Mouse (Mus musculus) forebrain, embryonic 14.5 days (tissue): ENCODE data around the gene Epha1. TPM values are rescaled to one million over a fixed set of nuclear protein-coding genes. Genes with fewer than 3 reads are reported as not detected.

ENCODE experiments used
- ATAC-seq: fragments of 200-750 bp; cut with Nextera tagmentation; 2 replicates; pipeline ENCODE4 v1.8.0; 2017; ENCODE audit warnings: mild to moderate bottlenecking, moderate library complexity
- DNase-seq: peaks from one replicate; pipeline ENCODE4 v3.0.0-alpha.2; 2015; ENCODE audit warnings: low spot score
- H3K27ac ChIP-seq: fragments of 300-500 bp; sonication (generic); 2 replicates; pipeline ENCODE4 v1.5.1; 2014; ENCODE audit warnings: low read depth, mild to moderate bottlenecking, control low read depth, low read length, moderate library complexity
- H3K27me3 ChIP-seq: fragments of 300-500 bp; sonication (generic); replicated peaks from 2 replicates; pipeline ENCODE4 v1.6.1; 2014; ENCODE audit warnings: low read length, control low read depth, mixed read lengths; ENCODE audit not compliant: control insufficient read depth, insufficient read depth
- H3K36me3 ChIP-seq: fragments of 300-500 bp; sonication (generic); 2 replicates; pipeline ENCODE4 v1.6.1; 2014; ENCODE audit warnings: low read length, control low read depth; ENCODE audit not compliant: control insufficient read depth, insufficient read depth
- H3K4me1 ChIP-seq: fragments of 300-500 bp; sonication (generic); 2 replicates; pipeline ENCODE4 v1.6.1; 2014; ENCODE audit warnings: antibody characterized with exemption, low read length, control low read depth; ENCODE audit not compliant: control insufficient read depth, insufficient read depth
- H3K4me2 ChIP-seq: fragments of 300-500 bp; sonication (generic); 2 replicates; pipeline ENCODE4 v1.6.1; 2014; ENCODE audit warnings: mild to moderate bottlenecking, control low read depth, low read length
- H3K4me3 ChIP-seq: fragments of 300-500 bp; sonication (generic); 2 replicates; pipeline ENCODE4 v1.5.1; 2014; ENCODE audit warnings: low read depth, low read length, control low read depth
- H3K9ac ChIP-seq: fragments of 300-500 bp; sonication (generic); 2 replicates; pipeline ENCODE4 v1.6.1; 2014; ENCODE audit warnings: mild to moderate bottlenecking, low read length, control low read depth, moderate library complexity
- H3K9me3 ChIP-seq: fragments of 300-500 bp; sonication (generic); replicated peaks from 2 replicates; pipeline ENCODE4 v1.6.1; 2016; ENCODE audit warnings: low read length, control low read depth, mixed read lengths; ENCODE audit not compliant: control insufficient read depth
- WGBS: fragments of 180-500 bp; shearing (Covaris S2); extraction: QIAGEN DNeasy Blood & Tissue Kit; methylation state at CpG from one replicate; pipeline ENCODE4 v1.1.7; 2014; 5-methylcytosine and 5-hydroxymethylcytosine counted together
- polyA plus RNA-seq: library from polyadenylated mRNA; unstranded; fragments of >200 nt; fragmentation: Nextera tagmentation; extraction: Ambion mirVana; gene quantifications from 2 replicates; pipeline ENCODE4 v1.2.1, GENCODE M21; 2014

The Epha1 gene
- polyA plus RNA-seq, 1 experiment from 2014 or later = 0.05 TPM

DNA sequence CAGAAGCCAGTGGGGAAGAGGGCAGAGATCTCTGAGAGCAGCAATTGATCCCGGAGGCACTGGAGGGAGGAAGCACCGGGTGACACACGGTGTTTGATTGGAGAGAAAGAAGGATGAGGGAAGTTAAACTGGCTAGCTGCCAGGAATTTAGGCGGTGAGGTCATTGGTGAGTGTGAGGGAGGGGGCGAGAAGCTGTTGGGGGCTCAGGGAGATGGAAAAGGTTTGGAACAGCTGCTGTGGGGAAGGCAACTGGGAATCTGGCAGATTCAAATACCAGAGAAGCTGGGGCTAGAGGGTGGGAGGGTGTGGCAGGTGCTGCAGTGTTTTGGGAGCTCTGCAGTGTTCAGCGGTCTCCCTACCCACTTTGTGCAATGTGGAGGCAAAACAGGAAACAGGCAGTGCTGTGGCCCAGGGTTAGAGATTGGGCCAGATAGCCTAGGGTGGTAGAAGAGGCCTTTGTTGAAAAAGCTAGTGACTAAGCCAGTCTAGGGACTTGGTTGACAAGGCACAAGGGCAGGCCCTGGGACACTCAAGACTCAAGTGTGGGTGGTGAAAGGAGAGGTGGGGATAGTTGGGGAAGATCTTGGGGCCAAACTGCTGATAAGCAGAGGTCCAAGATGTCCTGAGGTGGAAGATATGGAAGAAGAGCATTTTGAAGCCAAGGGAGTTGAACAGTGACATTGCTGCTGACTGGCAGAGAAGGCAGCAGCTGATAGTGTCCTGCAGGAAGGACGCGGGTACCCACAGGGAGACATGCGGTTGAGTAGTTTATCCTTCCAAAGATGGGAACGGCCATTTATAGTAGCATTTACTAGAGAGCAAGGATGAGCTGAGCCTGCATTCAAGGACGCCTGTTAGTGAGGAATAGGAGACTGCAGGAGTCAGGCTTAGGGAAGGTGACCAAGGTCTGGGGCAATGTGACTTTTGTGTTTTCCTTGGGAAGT lies 18.7 kb downstream of the Epha1 start:
- Histone ChIP-seq H3K9me3 (no peaks in the 10 kb centered on the region), H3K4me3 (no peak overlapping the region), H3K9ac (no peak overlapping the region), H3K27me3 (no peaks in the 10 kb centered on the region), H3K36me3 (peaks cover 47% of the 10 kb centered on the region), H3K4me2 (no peak overlapping the region), H3K27ac (peak overlapping the region; percentile 7; the same call in 1 of the 2 replicates), H3K4me1 (peaks cover 20% of the 10 kb centered on the region)
- 47% methylated on average over 11 of the region's 11 CpGs for WGBS
- ATAC-seq (no peak), DNase-seq (peak; percentile 52)

DNA sequence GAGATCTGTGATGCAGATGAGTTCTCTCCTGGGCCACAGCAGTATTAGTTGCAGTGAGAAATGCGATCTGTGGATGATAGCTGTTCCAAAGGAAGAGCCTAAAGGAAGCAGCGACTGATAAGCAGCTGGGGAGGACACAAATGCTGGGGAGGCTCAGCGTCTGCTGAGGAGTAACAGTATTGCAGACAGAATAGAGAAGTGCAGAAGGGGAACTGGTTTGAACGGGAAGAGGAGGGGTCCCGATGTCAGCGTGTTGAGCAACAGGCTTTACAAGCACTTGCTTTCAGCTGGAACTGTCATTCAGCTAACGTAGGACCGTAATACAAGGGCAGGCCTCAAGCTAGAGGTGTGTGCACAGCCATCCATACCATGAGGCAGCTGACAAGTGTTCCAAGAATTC lies 19.9 kb downstream of the Epha1 start:
- Histone ChIP-seq H3K27ac (no peak overlapping the region), H3K27me3 (no peaks in the 10 kb centered on the region), H3K36me3 (peaks cover 35% of the 10 kb centered on the region), H3K9me3 (no peaks in the 10 kb centered on the region), H3K4me1 (peaks cover 20% of the 10 kb centered on the region), H3K9ac (no peak overlapping the region), H3K4me2 (no peak overlapping the region), H3K4me3 (no peak overlapping the region)
- 88% methylated on average over 8 of the region's 8 CpGs for WGBS
- DNase-seq (no peak), ATAC-seq (no peak)

DNA sequence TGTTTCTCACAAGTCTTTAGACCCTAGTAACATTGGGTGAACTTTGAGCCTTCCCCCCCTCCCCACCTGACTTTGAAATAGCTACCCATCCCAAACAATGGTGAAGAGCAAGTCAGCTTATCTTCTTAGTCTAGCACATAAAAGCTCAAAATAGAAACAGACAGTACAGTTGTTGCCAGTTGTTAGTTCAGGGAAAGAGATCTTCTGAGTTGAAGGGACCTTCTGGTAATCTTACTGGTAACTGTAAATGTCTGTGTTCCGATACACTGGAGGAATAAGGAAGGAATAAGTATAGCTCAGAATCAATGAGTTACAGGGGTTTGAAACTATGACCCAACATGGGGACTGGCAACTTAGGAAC lies 20.6 kb downstream of the Epha1 start:
- 98% methylated on average over 1 of the region's 1 CpGs for WGBS
- Histone ChIP-seq H3K9me3 (no peaks in the 10 kb centered on the region), H3K4me3 (no peak overlapping the region), H3K36me3 (peaks cover 28% of the 10 kb centered on the region), H3K4me2 (no peak overlapping the region), H3K27ac (no peak overlapping the region), H3K4me1 (peaks cover 20% of the 10 kb centered on the region), H3K9ac (no peak overlapping the region), H3K27me3 (no peaks in the 10 kb centered on the region)
- ATAC-seq (no peak), DNase-seq (no peak)

DNA sequence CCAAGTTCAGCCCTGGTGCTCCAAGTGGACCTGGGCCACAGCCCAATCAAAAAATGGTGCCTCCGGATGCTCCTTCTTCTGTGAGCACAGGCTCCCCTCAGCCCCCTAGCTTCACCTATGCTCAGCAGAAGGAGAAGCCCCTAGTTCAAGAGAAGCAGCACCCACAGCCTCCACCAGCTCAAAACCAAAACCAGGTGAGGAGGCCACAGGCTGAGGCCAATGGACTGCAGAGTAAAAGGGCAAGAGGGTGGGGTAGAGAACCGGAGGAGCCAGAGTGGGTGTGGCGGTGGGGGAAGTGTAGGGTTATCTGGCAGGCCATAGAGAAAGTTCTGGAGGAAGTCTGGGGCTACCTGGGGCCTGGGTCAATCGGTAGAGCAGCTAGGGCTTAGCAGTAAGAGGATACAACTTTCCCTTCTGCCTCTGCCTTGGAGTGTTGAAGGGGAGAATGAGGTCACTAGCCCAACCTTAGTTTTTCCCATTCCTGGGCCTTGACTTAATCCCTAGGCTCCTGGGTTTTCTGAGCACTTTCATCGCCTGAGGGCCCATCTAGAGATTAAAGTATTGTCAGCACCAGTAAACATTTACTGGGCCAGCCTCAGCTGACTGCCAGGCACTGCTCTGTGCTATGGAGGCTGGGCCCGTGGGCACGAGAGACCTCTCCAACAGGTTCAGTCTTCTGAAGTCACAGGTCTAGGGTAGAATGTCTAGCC lies 21.1 kb downstream of the Epha1 start:
- Histone ChIP-seq H3K27ac (no peak overlapping the region), H3K36me3 (peaks cover 23% of the 10 kb centered on the region), H3K27me3 (no peaks in the 10 kb centered on the region), H3K4me3 (no peak overlapping the region), H3K4me1 (peaks cover 20% of the 10 kb centered on the region), H3K9me3 (no peaks in the 10 kb centered on the region), H3K4me2 (no peak overlapping the region; the same call in 1 of the 2 replicates), H3K9ac (no peak overlapping the region)
- DNase-seq (no peak), ATAC-seq (no peak)
- 86% methylated on average over 7 of the region's 7 CpGs for WGBS

DNA sequence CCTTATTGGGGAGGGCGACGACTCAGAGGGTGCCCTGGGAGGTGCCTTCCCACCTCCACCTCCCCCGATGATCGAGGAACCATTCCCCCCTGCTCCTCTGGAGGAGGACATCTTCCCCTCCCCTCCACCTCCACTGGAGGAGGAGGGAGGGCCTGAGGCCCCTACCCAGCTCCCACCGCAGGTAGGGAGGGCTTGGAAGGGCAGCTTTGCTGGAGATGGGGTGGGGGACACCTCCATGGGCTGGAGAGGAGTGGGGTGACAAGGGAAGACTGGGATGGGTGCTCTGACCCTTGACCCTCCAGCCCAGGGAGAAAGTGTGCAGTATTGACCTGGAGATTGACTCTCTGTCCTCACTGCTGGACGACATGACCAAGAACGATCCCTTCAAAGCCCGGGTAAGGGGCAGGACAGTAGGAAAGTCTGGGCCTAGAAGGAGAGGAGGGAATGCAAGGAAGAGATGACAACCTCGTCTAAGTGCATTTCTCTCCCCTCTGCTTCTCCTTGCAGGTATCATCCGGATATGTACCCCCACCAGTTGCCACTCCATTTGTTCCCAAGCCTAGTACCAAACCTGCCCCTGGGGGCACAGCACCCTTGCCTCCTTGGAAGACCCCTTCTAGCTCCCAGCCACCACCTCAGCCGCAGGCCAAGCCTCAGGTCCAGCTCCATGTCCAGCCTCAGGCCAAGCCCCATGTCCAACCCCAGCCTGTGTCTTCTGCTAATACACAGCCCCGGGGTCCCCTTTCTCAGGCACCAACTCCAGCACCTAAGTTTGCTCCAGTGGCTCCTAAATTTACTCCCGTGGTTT lies 21.9 kb downstream of the Epha1 start:
- no peak overlapping the region for H3K27ac ChIP-seq

DNA sequence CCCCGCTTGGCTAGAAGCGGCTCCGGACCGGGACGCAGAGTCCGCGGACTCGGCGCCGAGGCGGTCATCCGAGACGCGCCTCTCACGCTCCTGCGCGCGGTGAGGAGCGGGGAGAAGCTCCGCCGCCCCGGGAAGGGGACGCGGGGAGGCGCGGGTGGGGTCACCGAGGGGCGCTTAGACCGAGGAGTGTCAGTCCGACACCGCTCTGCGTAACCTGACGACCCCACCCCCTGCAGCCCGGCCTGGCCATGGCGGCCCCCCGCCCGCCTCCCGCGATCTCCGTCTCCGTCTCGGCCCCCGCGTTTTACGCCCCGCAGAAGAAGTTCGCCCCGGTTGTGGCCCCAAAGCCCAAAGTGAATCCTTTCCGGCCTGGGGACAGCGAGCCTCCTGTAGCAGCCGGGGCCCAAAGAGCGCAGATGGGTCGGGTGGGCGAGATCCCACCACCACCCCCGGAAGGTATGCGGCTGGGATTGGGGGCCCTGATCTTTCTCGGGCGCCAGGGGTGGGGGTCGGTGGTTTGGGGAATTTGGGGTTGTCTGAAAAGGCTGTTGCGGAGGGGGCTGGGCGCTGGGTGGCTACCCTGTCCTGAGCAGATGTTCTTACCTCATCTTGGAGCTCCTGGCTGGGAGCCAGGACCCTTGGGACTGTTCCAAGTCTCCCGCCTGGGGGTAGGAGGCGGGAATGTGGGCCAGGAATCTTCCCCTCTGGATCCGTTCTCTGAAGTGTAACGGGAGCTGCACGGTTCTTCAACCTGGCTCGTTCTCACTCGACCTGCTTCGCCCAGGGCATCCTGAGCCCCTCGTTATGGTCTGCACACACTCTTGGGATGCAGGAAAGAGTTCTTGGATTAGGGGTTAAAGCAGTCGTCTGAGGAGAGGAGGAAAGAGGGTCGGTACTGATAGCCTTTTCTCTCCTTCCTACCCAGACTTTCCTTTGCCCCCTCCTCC lies 22.8 kb downstream of the Epha1 start:
- H3K9me3 ChIP-seq = no peaks in the 10 kb centered on the region
- H3K36me3 ChIP-seq = peaks cover 7% of the 10 kb centered on the region; the same call in 1 of the 2 replicates
- H3K27ac ChIP-seq = peak overlapping the region; percentile 87
- ATAC-seq (peak; percentile 49), DNase-seq (peak; percentile 77)
- H3K4me2 ChIP-seq = peak overlapping the region; percentile 89
- peak overlapping the region; percentile 85 for H3K9ac ChIP-seq
- peak overlapping the region; percentile 83 for H3K4me3 ChIP-seq
- H3K27me3 ChIP-seq = no peaks in the 10 kb centered on the region
- H3K4me1 ChIP-seq = peaks cover 20% of the 10 kb centered on the region
- WGBS = under 1% methylated on average over 59 of the region's 72 CpGs

More for the DNA sequence above, 21.9 kb downstream of the Epha1 start:
- ATAC-seq = no peak
- WGBS = 47% methylated on average over 13 of the region's 13 CpGs
- Histone ChIP-seq H3K4me3 (peak overlapping the region; percentile 83), H3K4me2 (peak overlapping the region; percentile 89), H3K9ac (peak overlapping the region; percentile 85), H3K27me3 (no peaks in the 10 kb centered on the region), H3K4me1 (peaks cover 20% of the 10 kb centered on the region), H3K36me3 (peaks cover 15% of the 10 kb centered on the region), H3K9me3 (no peaks in the 10 kb centered on the region)
- no peak for DNase-seq

DNA sequence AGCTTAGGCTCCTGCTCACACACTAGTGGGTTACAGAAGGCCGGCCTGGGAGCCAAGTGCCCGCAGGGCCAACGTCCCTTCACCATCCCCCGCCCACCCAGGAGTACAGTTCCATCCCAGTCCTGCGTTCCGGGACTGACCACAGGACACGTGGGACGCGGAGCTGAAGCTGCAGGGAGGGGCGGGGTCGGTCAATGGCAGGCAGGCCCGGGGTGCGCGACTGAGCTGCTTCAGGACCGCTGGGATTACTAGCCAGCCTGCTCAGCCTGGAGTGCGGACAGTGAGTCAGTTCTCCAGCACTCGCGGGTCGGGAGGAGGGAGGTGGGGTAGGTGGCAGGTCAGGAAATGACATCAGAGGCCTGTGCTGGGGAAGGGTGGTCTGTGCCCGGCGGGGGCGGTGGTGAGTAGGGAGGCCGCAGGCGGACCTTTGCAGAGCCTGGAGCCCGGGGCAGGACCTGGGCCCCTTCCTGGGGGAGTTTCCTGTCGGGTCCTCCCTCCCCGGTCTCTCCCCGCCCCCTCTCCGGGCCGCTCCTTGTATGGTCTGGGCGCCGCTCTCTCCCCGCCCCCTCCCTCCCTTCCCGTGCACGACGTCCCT lies 23.5 kb downstream of the Epha1 start, which contains the start of gene Zyx:
Gene Zyx (plus strand): TSS at position 205 of the 595 bp plus-strand sequence.
- DNase-seq = peak; percentile 84
- peak; percentile 89 for ATAC-seq
- WGBS = under 1% methylated on average over 22 of the region's 36 CpGs
- peak within 1 kb of the TSS; percentile 83 for H3K4me3 ChIP-seq
- H3K4me1 ChIP-seq = peaks cover 20% of the 10 kb centered on the region
- H3K27me3 ChIP-seq = no peaks in the 10 kb centered on the region
- H3K4me2 ChIP-seq = peak within 1 kb of the TSS; percentile 89
- peak within 1 kb of the TSS; percentile 87 for H3K27ac ChIP-seq
- H3K36me3 ChIP-seq = peaks cover 5% of the 10 kb centered on the region; the same call in 1 of the 2 replicates
- H3K9me3 ChIP-seq = no peaks in the 10 kb centered on the region
- H3K9ac ChIP-seq = peak within 1 kb of the TSS; percentile 85
